Mouse (Mus musculus): ENCODE measurements around the gene Trpv2.
A peak's percentile ranks its signal among the peaks of the same experiment; 100 is the strongest.

Gene Trpv2

DNA sequence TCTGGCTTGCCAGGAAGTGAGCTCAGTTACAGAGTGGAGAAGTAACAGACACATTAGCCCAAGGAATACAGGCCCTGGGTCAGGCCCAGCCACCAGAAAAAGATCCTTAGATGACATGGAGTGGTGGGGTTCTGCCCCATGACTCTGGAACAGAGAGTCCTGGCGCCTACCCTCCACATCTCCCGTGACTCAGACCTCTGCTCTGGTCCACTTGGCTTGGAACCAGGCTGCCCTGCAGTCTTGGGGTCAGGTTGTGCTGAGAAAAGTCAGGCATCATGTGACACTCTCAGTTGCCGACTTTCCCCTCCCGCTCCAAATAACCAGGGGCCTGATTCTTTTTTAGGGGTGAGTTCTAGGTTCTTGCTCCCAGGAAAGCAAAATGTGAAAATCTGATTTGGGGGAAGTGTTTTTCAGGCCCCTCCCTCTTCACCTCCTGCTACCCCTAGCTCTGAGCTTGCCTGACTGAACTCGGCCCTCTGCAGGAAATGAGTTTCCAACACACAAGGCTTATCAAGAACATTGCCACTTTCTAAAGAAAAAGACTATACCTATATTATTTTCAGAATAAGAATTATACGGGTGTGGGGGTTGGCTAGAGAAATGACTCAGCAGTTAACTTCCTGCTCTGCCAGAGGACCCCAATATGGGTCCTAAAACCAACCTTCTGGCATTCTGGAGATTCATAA is 15.2 kb upstream of the Trpv2 start:
- DNase-seq (ENCODE audit: low spot score in 2 of 2) = peak; percentile 53 to 59

DNA sequence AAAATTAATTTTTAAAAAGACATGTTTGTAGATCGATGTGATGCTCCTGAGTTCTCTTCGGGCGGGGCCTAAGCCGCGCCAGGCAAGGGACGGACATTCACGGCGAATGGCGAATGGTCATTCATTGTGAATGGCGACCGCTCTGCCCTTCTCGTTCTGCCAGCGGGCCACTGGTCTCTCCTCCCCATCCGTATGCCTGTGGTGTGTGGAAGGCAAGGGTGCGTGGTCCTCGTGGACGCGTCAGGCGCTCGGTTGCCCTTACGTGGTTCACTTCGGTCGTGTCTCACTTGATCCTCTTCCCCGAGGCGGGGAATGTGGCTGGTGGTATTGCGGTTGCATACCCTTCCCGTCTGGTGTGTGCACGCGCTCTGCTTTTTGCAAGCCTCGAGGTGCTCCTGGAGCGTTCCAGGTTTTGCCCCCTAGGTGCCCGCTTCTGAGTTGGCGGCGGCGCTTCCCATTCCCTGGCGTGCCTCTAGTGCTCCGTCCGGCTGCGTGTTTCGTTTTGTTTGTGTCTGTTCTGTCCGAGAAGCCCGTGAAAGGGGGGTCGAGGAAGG is 13.7 kb upstream of the Trpv2 start:
- DNase-seq (ENCODE audit: low spot score in 2 of 2) = no peak

DNA sequence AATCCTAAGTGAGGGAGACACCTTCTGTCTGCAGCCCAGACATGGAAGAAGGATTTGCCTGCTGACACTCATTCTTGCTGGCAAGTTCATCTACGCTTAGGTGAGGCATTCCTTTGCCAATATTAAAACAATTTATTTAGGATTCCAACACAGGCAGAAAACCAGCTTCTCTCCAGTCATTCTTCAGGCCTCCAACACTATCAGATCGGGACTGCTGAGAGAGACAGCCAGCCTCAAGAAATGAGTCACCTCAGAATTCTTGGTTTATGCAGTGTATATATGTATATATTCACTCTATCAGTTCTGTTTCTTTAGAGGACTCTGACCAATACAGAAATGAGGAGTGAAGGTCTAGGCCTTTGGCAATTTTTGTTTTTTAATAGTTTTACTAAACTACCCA is 10.7 kb upstream of the Trpv2 start:
- DNase-seq (ENCODE audit: low spot score in 2 of 2) = no peak

DNA sequence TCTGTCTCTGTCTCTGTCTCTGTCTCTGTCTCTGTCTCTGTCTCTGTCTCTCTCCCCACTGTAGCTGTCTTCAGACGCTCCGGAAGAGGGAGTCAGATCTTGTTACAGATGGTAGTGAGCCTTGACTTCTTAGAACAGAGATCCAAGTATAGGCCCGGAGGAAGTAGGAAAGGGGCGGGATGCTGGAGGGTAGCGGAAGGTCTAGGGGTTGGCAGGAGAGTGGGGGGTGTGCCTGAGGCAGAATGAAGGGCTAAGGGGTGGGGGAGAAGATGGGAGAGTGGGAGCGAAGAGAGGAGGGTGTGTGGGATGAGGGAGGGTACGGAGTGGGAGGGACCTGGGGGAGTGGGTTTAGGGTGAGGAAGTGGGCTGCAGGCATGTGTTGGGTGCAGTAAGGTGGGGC is 8.5 kb upstream of the Trpv2 start:
- no peak for DNase-seq (ENCODE audit: low spot score in 2 of 2)

DNA sequence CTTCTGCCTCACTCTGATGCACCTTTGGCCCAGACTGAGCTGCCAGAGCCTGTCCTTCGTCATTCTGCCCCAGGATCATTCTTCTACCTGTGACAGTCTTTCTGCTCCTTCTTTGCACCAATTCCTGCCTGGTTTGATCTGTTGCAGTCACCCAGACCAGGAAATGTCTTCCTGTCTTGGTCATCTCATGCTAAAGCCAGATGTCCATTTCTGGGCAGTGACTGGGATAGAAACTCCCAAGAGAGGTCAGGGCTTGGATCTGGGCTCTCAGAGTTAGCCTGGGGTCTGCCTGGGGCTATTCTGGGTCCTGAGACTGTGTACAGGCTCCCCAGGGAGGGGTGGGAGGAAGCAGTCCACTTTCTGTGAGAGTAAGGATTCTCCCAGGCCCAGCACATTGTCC is 8.1 kb upstream of the Trpv2 start:
- DNase-seq (ENCODE audit: low spot score in 2 of 2) = peak in 1 of 2 experiments; percentile 24

DNA sequence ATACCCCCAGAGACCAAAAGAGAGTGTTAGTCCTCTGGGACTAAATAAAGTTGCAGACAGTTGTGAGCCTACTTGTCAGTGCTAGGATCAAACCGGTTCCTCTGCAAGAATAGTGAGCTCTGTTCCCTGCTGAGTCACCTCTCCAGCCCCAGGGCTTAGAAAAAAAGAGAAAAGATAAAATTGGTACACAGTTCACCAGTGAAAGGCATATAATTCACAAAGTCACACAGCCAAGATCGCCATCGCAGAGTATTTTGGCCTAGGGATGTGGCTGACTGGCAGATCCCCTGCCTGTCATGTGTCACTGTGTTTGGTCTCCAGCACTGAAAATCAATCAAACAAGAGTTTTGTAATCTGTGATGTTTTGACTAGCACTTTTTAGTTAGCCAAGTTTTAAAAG is 6.0 kb upstream of the Trpv2 start:
- peak in 1 of 2 experiments; percentile 29 for DNase-seq (ENCODE audit: low spot score in 2 of 2)

DNA sequence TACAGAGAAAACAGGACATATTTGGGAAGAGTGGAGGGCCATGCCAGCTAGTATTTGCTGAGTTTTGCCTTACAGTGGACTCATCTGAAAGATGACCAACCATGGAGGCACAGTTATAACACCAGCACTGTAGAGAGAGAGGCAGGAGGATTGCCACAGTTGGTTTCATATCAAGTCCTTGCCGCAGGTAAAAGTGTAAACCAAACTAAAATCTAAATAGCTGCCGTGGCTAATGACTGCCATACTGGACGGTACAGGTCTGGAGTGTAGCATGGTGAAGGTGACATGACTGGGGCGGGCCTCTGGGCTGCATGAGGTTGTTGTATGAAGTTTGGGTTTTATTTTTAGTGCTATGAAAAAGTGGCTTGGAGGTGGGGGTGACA is 408 bp downstream of the Trpv2 start:
- DNase-seq (ENCODE audit: low spot score in 2 of 2) = no peak

DNA sequence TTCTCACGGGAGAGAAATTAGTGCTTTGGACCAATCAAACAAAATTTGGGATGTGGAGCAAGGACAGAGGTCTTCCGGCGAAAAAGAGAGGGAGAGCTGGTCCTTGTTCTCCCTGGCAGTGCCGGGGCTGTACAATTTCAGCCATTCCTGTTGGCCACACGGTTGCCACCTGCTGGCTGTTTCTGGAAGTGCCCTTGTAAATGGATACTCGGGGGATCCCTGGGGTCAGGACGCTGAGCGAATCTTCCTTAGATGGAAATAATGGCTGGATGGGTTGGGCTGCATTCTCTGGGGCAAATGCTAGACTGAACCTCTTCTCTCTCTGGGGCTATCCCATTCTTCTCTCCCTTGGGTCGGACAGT is 992 bp downstream of the Trpv2 start:
- DNase-seq (ENCODE audit: low spot score in 2 of 2) = peak; percentile 74 to 76

DNA sequence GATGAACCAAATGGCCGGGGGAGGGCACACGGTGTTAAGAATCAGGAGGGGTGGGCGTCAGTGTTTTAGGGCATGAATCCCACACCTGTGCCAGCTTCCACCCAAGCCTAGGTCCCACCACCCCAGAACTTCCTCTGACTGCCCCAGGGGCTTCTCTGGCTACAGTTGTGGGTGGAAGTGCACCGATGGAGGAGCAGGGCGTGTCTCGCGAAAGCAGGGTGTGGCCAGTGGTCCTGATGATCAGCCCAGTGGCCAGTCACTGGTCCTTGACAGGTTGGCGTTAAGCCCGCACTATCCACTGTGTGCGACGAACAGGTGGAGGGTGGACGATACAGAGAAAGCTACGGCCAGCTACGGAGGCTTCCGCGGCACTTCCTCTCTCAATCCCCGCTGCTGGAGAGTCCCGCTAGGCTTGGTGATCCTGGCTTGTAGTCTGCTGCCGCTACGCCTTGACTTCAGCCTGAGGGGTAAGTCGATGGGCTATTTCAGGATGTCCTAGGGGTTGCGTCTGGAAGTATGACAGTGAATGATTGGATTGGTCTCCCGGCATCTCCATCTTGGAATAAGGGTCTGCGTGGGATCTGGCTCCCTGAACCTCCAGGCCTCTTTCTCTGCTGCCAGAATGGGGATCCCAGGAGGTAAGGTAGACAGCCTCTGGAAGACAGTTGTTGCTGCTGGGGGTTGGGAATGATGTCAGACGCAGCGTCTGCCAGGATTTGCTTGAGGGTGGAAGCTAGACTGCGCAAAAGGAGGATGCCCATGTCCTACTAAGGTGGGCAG is 1.6 kb downstream of the Trpv2 start:
- DNase-seq (ENCODE audit: low spot score in 2 of 2) = peak; percentile 17 to 45

DNA sequence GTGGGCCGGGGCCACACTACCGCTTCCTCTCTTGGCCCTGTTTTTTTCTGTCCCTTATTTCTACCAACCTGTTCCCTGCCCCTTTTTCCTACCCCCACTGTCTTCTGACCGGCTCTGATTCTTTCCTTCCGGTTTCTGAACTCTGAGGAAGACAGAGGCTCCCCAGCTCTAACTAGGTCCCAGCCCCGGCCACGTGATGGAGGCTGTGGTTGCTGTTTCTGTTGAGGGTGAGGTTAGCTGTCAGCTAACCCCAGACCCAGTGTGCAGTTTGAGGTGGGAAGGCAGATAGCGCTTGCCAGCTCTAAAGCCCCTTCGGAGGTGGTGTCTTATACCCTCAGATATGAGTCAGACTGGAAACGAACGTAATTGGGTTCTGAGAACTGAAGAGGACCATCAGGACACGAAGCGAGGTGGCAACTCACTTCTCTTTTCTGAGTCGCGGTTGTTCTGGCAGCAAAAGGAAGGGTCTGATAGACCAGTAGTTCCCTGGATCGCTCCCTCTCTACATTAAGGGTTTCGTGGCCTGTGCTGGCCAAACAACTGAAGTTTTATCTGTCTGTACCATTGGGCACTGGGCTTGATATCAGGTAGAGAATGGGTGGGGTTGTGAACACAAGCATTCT is 2.4 kb downstream of the Trpv2 start:
- DNase-seq (ENCODE audit: low spot score in 2 of 2) = no peak

DNA sequence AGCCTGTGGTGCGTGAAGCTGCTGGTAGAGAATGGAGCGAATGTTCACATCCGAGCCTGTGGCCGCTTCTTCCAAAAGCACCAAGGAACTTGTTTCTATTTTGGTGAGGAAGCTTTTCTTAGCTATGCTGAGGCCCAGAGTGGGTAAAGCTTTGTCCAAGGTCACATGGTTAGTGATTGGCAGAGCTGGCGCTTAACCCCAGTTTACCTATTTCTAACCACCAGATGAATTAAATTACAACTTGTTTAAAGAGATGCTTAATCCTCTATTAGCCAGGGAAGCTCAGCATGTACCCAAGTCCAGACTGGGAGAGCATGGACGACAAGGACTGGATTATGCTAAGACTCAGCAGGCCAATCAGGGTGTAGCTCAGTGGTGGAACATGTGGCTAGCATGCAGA is 8.7 kb downstream of the Trpv2 start:
- DNase-seq (ENCODE audit: low spot score in 2 of 2) = no peak

DNA sequence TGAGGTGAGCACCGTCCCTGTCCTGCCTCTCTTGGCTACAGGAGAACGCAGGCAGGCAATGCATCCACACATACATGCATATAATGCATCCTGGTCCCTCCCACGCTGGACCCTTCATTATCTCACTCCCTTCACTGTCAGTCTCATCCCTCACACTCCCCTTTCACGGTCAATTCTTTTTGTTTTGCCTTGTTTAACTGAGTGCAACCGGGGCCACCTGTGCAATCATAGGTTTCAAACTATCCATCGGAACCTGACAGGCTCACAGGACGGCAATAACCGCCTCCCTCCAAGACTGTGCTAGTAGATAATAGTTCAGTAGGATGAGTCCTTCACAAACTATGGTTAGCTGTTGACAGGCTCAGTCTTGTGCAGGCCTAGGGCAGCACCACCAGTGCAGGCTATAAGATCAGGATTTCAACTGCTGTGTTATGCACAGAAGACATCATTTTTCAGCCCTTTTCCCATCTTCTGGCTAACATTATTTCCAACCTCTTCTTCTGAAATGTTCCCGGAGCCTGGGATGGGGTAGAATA is 10.5 kb downstream of the Trpv2 start:
- no peak for DNase-seq (ENCODE audit: low spot score in 2 of 2)

DNA sequence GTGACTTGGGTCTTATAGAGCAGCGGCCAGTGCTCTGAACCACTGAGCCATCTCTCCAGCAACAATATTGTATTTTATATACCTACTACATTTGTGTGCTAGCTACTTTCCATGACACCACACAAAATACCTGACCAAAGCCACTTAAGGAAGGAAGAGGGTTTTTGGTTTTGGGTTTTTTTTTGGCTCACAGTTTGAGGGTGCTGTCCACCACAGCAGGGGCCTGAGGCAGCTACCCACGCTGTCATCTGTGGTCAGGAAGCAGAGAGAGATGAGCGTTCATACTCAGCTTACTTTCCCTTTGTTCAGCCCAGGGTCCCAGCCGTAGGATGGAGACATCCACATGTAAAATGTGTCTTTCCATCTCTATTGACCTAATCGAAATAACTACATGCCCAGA is 12.7 kb downstream of the Trpv2 start:
- no peak for DNase-seq (ENCODE audit: low spot score in 2 of 2)

DNA sequence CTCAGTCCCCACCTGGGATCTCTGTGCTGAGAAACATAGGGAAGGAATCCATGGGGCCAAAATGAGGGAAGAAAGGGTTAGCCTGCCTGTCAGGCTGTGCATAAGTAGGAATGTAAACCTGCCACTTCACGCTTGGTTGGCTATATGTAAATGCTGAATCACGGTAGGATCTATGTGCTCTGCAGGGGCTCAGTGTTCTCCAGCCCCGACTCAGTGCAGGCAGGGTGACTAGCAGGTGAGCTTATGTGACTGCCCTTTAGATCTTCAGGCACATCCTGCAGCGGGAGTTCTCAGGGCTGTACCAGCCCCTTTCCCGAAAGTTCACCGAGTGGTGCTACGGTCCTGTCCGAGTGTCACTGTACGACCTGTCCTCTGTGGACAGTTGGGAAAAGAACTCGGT is 15.1 kb downstream of the Trpv2 start:
- no peak for DNase-seq (ENCODE audit: low spot score in 2 of 2)

DNA sequence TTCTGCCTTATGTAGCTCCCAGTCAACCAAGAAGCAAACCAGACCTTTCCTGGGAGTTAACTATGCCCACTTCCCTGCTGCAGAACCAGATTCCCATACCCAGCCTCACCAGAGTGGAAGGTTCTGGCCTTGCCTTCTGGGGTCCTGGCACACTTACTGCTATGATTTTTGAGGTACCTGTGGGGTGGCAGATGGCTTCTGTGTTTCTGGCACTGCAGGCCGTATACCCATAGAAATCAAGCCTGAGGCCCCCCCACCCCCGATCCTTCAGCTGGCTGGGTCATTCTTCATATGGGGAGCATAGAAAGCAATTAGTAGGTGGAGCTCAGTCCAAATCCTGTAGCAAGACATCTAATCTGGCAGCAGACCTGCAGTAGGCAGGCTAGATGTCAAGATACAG is 16.7 kb downstream of the Trpv2 start:
- no peak for DNase-seq (ENCODE audit: low spot score in 2 of 2)

DNA sequence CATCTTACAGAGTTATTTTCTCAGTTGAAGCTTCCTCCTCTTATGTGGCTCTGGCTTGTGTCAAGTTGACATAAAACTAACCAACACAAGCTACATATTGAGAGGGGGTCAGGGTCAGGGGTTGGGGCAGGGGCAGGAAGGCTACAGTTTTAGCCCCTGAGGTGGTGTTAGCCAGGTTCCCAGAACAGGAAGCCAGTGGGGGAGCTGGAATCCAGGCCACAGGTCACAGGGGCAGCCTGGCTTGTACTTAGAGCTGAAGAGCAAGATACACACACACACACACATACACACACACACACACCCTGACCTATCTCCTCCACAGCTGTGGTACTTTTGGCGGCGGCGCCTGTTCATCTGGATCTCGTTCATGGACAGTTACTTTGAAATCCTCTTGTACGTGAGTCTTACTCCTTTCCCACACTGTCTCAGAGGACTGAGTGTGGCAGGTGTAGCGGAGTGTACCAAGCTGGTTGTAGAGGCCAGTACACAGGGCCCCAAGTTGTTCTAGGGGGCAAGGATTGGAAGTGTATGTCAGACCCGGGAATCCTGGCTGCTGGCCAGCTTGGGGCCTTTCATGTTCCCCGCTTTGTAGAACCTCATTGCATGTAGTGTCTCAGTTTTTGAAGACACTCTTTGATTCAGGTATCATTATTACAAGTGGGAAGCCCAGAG is 17.8 kb downstream of the Trpv2 start:
- DNase-seq (ENCODE audit: low spot score in 2 of 2) = no peak

DNA sequence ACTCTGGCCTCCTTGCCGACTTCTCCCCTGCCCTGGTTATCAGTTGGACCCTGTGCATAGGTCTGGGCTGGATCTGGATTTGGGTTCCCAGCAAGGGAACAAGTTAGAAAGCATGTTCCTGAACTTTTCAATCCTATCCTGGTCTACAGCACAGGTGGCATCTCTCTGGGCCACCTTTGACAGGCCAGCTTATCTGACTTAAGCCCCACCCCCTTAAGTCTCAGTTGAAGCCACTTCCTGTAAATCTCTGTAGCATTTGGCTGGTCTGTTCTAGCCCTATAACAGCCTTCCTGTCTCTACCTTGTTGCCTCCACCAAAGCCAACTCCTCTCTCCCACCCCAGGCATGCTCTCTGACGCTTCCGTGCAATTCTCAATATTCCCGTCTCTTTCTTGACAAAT is 24.3 kb downstream of the Trpv2 start:
- no peak for DNase-seq (ENCODE audit: low spot score in 2 of 2)

DNA sequence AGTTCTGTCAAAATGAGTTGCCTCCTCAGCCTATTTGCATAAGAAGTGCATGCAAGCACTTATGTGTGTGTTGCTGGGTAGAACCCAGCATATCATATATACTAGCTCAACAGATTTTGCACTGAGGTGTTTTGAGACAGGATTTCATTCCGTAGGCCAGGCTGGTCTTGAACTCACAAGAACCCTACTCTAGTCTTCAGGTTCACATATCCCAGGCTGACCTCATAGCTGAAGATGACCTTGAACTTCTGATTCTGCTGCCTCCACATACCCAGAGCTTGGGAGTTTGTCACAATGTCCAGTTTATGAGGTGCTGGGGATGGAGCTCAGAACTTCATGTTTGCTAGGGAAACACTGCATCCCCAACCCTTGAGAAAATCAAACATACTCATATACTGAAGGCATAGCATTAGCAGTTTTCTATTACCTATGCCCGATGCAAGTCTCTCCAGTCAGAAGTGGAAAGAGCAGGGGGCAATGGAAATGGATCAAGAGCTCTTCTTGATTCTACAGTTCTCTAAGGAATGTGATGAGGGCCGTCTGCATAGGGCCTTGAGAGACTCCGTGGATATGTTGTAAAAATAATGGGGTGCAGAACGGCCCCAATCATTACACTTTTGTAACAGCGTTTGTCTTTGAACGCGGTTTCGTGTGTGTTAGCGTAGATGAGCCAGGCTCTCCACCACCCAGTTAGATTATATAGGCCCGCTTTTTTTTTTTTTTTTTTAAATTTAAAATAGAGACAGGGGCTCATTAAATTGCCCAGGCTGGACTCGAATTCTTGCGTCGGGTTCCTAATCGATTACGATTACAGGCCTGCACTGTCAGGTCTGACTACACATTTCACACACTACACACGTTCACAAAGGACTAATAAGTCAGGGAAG is 27.7 kb downstream of the Trpv2 start:
- no peak for DNase-seq (ENCODE audit: low spot score in 2 of 2)

DNA sequence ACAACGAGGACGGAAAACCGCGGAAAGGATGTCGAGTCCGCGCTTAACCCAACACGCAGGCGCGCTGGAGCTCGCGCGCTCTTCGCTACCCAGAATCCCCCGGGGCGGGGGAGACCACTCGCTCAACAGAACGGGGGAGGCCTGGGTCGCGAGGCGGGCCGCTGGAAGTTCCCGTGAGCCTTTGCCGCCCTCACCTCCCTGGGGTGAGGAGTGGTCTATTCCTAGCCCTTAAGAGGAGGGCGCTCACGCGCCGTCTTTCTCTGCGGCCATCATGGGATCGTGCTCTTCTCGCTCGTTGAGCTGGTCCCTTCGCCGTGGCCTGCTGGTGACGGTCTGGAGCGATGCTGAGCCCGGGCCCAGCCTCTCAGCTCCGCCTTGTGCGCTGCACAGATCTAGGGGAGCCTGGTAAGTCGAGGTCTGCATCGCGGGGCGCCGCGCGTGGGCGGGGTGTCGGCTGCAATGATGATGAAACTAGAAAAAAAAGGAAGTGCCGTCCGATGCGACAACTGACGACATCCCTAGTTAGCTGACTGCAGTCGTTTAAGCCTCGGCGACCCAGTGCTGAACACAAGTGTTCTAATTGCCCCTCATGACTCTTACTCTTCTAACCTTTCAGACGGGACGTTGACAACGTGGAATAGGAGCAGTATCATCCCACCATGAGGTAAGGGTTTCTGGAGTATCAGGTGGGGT is 28.5 kb downstream of the Trpv2 start:
- peak; percentile 90 to 96 for DNase-seq (ENCODE audit: low spot score in 2 of 2)

DNA sequence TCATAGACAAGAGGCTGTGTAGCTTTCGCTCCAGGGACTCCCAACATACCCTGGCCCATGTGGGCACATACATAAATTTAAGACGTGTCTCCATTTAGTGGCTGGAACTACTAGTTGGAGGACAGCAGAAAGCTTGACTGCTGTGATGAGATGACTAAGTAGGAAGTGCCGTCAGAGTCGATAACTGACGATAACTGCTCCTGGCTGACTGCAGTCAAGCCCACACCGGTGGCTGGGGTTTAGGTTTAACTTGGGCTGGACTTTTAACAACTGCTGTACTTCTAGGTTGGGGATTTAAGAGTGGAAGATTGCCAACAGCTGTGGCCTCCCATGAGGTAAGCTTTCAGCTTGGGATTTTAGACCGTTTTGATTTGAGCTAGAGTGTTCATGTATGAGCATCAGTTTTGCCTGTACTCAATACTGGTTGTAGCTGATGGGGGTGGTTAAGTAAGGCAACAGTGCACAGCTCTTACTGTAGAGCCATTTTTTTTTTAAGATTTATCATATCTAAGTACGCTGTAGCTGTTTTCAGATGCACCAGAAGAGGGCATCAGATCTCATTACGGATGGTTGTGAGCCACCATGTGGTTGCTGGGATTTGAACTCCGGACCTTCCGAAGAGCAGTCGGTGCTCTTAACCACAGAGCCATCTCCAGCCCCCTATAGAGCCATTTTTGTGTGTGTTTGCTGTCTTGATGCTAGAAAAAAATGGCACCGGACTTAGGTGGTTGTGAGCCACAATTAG is 29.2 kb downstream of the Trpv2 start:
- DNase-seq (ENCODE audit: low spot score in 2 of 2) = peak in 1 of 2 experiments; percentile 21

All from urinary bladder, adult 18-20 months (tissue).